Mouse (Mus musculus) liver, adult 2 months (tissue): ENCODE results near the gene Prdm16.

ENCODE experiments used
- CTCF ChIP-seq: fragments of 200-500 bp; IDR thresholded peaks from 2 replicates; pipeline ENCODE4 v1.5.1; 2011; ENCODE audit warnings: low read depth, low read length, control low read depth
- POLR2A ChIP-seq: fragments of 200-500 bp; IDR thresholded peaks from 2 replicates; pipeline ENCODE4 v1.6.1; 2011; ENCODE audit warnings: low read length, control low read depth; ENCODE audit not compliant: insufficient read depth; ENCODE audit errors: extremely low read depth

DNA sequence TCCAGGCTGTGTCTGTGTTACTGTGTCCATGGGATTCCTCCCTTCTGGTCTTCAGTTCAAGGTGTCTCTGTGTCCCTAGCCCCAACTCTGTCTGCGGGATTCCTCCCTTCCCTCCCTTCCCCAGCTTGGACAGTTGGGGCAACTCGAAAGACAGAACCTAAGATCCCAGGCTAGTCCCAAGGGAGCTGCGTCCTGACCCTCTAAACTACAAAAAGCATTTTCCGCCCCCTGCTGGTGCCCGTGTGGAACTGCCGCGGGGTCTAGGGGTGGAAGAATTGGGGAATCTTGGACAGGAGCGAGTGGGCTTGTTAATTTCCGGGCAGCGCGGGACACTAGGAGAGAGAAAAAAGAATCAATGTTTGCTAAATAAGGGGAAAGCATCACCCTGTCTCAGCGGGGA is 37.9 kb upstream of the Prdm16 start:
- TF ChIP-seq POLR2A (no peak), CTCF (peak; percentile 84)
